Mouse (Mus musculus) MEL-GATA-1-ER (cell line): ENCODE data around the gene Pde4b.
A peak's percentile ranks its signal among the peaks of the same experiment; 100 is the strongest.

Source experiments
- DNase-seq: peaks from one replicate; pipeline ENCODE4 v3.0.0-alpha.2; 2012; ENCODE audit warnings: low read depth; ENCODE audit errors: extremely low read depth

Pde4b gene

GRCm38 (mm10) chr4:102177258-102177657 is 89.9 kb downstream of the Pde4b start:
- DNase-seq: no peak

- no peak for DNase-seq
Measured at GRCm38 (mm10) chr4:102186888-102187287, 99.5 kb downstream of the Pde4b start.

GRCm38 (mm10) chr4:102197707-102198106 is 110.4 kb downstream of the Pde4b start:
- DNase-seq: no peak

GRCm38 (mm10) chr4:102209773-102210172 is 122.4 kb downstream of the Pde4b start:
- DNase-seq: no peak

- no peak for DNase-seq
Measured at GRCm38 (mm10) chr4:102226700-102227099, 139.4 kb downstream of the Pde4b start.

- DNase-seq: peak; percentile 8
Measured at GRCm38 (mm10) chr4:102228953-102229586, 141.7 kb downstream of the Pde4b start.

GRCm38 (mm10) chr4:102230898-102231297 is 143.6 kb downstream of the Pde4b start:
- DNase-seq: no peak

- no peak for DNase-seq
Measured at GRCm38 (mm10) chr4:102233633-102234032, 146.3 kb downstream of the Pde4b start.

GRCm38 (mm10) chr4:102235151-102235550 is 147.8 kb downstream of the Pde4b start:
- DNase-seq: no peak

GRCm38 (mm10) chr4:102239102-102239501 is 151.8 kb downstream of the Pde4b start:
- no peak for DNase-seq

- DNase-seq: no peak
Measured at GRCm38 (mm10) chr4:102239657-102240390, 152.5 kb downstream of the Pde4b start.

GRCm38 (mm10) chr4:102240754-102241427 is 153.5 kb downstream of the Pde4b start:
- DNase-seq: no peak

- DNase-seq: no peak
Measured at GRCm38 (mm10) chr4:102253994-102254393, 166.7 kb downstream of the Pde4b start.

GRCm38 (mm10) chr4:102254466-102255294 is 167.3 kb downstream of the Pde4b start:
- no peak for DNase-seq

GRCm38 (mm10) chr4:102255295-102255670 is 167.9 kb downstream of the Pde4b start:
- no peak for DNase-seq

GRCm38 (mm10) chr4:102256170-102256960 is 169.0 kb downstream of the Pde4b start:
- DNase-seq: no peak

GRCm38 (mm10) chr4:102260216-102260615 is 172.9 kb downstream of the Pde4b start:
- DNase-seq: no peak

- DNase-seq: no peak
Measured at GRCm38 (mm10) chr4:102272313-102272712, 185.0 kb downstream of the Pde4b start.

- no peak for DNase-seq
Measured at GRCm38 (mm10) chr4:102272749-102273148, 185.4 kb downstream of the Pde4b start.

GRCm38 (mm10) chr4:102275716-102276115 is 188.4 kb downstream of the Pde4b start:
- DNase-seq: no peak

GRCm38 (mm10) chr4:102278958-102279357 is 191.6 kb downstream of the Pde4b start:
- DNase-seq: no peak
